Mouse (Mus musculus) heart, postnatal 0 days (tissue): ENCODE results near the gene Gm904. TPM values are rescaled to one million over a fixed set of nuclear protein-coding genes. Genes with fewer than 3 reads are reported as not detected.
"Not testable (repeated sequence)": the region's sequence is repeated elsewhere in the genome, so short reads cannot be mapped to it uniquely, and the experiment has no call there.

ENCODE experiments used
- ATAC-seq: fragments of 200-750 bp; cut with Nextera tagmentation; 2 replicates; pipeline ENCODE4 v1.8.0; 2017; ENCODE audit warnings: low read depth, moderate number of reproducible peaks, moderate library complexity; ENCODE audit not compliant: insufficient read depth
- DNase-seq: peaks from one replicate; pipeline ENCODE4 v3.0.0-alpha.2; 2016; ENCODE audit warnings: low spot score
- H3K27ac ChIP-seq: fragments of 300-500 bp; sonication (generic); 2 replicates; pipeline ENCODE4 v1.5.1; 2014; ENCODE audit warnings: low read depth, mild to moderate bottlenecking
- H3K27me3 ChIP-seq: fragments of 300-500 bp; sonication (generic); 2 replicates; pipeline ENCODE4 v1.6.1; 2014; ENCODE audit warnings: low read length, mixed read lengths; ENCODE audit not compliant: control insufficient read depth, insufficient read depth
- H3K36me3 ChIP-seq: fragments of 300-500 bp; sonication (generic); replicated peaks from 2 replicates; pipeline ENCODE4 v1.6.1; 2014; ENCODE audit warnings: low read length, mixed read lengths; ENCODE audit not compliant: control insufficient read depth, insufficient read depth
- H3K4me1 ChIP-seq: fragments of 300-500 bp; sonication (generic); 2 replicates; pipeline ENCODE4 v1.6.1; 2014; ENCODE audit warnings: antibody characterized with exemption; ENCODE audit not compliant: control insufficient read depth, insufficient read depth
- H3K4me2 ChIP-seq: fragments of 300-500 bp; sonication (generic); 2 replicates; pipeline ENCODE4 v1.6.1; 2014; ENCODE audit warnings: low read depth, mild to moderate bottlenecking, low read length, moderate library complexity
- H3K4me3 ChIP-seq: fragments of 300-500 bp; sonication (generic); 2 replicates; pipeline ENCODE4 v1.5.1; 2014; ENCODE audit warnings: low read depth, low read length
- H3K9ac ChIP-seq: fragments of 300-500 bp; sonication (generic); replicated peaks from 2 replicates; pipeline ENCODE4 v1.6.1; 2014; ENCODE audit warnings: low read depth, low read length, mixed read lengths
- H3K9me3 ChIP-seq: fragments of 300-500 bp; sonication (generic); replicated peaks from 2 replicates; pipeline ENCODE4 v1.6.1; 2016; ENCODE audit warnings: low read length; ENCODE audit not compliant: control insufficient read depth
- WGBS: fragments of 180-500 bp; shearing (Covaris S2); extraction: QIAGEN DNeasy Blood & Tissue Kit; methylation state at CpG from one replicate; pipeline ENCODE4 v1.1.7; 2014; 5-methylcytosine and 5-hydroxymethylcytosine counted together
- microRNA-seq: library from miRNA; unstranded; fragments of <30 nt; microRNA quantifications from one replicate; pipeline ENCODE4, GENCODE M21; 2016
- polyA plus RNA-seq: library from polyadenylated mRNA; unstranded; fragments of >200 nt; fragmentation: Nextera tagmentation; extraction: Ambion mirVana; gene quantifications from 2 replicates; pipeline ENCODE4 v1.2.1, GENCODE M21; 2015
- total RNA-seq: library from RNA; depleted of rRNA; stranded (reverse); fragments of >200 nt; gene quantifications from 2 replicates; pipeline ENCODE4 v1.2.3, GENCODE M21; 2014; ENCODE audit warnings: low replicate concordance; rRNA removed

Gm904 gene
- total RNA-seq (not detected in 2 replicates), polyA plus RNA-seq (not detected in 2 replicates)

- not testable (repeated sequence) for DNase-seq, H3K4me3 ChIP-seq, H3K27me3 ChIP-seq, H3K9ac ChIP-seq, ATAC-seq, H3K9me3 ChIP-seq, H3K4me1 ChIP-seq, H3K4me2 ChIP-seq, H3K36me3 ChIP-seq, H3K27ac ChIP-seq
Observed at GRCm38 (mm10) chr13:50642928-50643327, at the start of gene Gm904. Gene Gm904 (plus strand): TSS chr13:50643228.

GRCm38 (mm10) chr13:50648771-50649170 lies 5.7 kb downstream of the Gm904 start:
- H3K9ac ChIP-seq, H3K36me3 ChIP-seq, H3K9me3 ChIP-seq, ATAC-seq, H3K27me3 ChIP-seq, H3K4me1 ChIP-seq, H3K27ac ChIP-seq, DNase-seq, H3K4me3 ChIP-seq, H3K4me2 ChIP-seq: not testable (repeated sequence)
- 42% methylated on average over 2 of the region's 2 CpGs for WGBS

Small RNA genes within 50 kb of the gene (microRNA-seq; reads per million reads assigned to microRNA genes)
- gene Gm23952, result not detected
- not detected for gene Mir683-2

Other genes starting within 250 kb of the Gm904 start
- gene Fbxw17, start 225.4 kb upstream of the Gm904 start, total RNA-seq, result 32.3 and 501 TPM in 2 replicates
- gene Fbxw17, start 225.4 kb upstream of the Gm904 start, polyA plus RNA-seq, result 10.5 and 12.7 TPM in 2 replicates
- gene Gm47429, start 199.3 kb upstream of the Gm904 start, total RNA-seq, result not detected in 2 replicates
- not detected in 2 replicates for gene Gm47429, start 199.3 kb upstream of the Gm904 start, polyA plus RNA-seq
- gene Nutm2, start 175.9 kb upstream of the Gm904 start, total RNA-seq, result not detected in 2 replicates
- gene Nutm2, start 175.9 kb upstream of the Gm904 start, polyA plus RNA-seq, result not detected in 2 replicates
- gene Gm8765, start 55.1 kb downstream of the Gm904 start, total RNA-seq, result not detected in 2 replicates
- gene Gm8765, start 55.1 kb downstream of the Gm904 start, polyA plus RNA-seq, result not detected in 2 replicates